Mouse (Mus musculus) neural tube, embryonic 10.5 days (tissue): ENCODE data around the gene Impg2.

Experiments used
- DNase-seq: peaks from one replicate; pipeline ENCODE4 v3.0.0-alpha.2; 2017; ENCODE audit warnings: low spot score; ENCODE audit errors: extremely low spot score

Gene Impg2

GRCm38 (mm10) chr16:56204051-56204450 is at the start of gene Impg2:
Gene Impg2 (plus strand): TSS chr16:56204313.
- no peak for DNase-seq

DNA sequence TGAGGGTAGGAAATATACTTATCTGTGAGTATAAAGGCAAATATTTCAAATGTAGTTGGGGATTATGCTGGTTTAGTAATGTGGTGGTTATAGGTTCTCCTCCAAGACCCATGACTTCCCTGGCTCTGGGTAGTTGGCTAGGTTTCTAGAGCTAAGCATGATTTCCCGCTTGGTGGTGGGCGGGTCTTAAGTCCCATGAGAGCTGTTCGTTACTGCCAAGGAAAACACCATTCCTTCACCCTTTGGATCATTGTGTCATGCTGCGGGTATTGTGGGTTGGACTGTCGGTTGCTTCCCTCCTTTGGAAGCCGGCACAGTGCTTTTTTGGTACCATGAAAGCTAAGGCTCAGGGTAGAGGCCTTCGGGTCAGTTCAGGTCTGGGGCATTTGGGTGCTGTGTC is 40.6 kb upstream of the Impg2 start:
- no peak for DNase-seq

- DNase-seq, result no peak
Measured at GRCm38 (mm10) chr16:56170247-56170646, 33.9 kb upstream of the Impg2 start.

GRCm38 (mm10) chr16:56175867-56176581 is 28.1 kb upstream of the Impg2 start:
- no peak for DNase-seq

DNA sequence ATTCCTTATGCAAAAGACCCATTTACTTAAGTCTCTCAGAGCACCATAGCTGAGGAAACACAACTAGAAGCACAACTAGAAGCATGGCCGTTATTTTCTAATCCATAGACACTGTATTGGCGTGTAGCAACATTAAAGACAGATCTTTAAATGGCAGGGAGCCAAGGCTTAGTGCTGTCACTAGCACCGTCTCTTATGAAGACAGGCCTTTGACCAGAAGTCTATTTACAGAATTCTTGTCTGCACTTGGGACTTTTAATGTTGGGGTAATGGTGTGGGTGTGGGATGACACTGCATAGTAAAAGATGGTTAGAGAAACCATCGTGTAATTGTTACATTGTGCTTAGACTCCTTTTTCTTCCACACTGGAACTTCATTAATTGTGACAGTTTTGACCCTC is 17.2 kb upstream of the Impg2 start:
- no peak for DNase-seq

- DNase-seq, result no peak
Measured at GRCm38 (mm10) chr16:56188198-56188597, 15.9 kb upstream of the Impg2 start.

DNA sequence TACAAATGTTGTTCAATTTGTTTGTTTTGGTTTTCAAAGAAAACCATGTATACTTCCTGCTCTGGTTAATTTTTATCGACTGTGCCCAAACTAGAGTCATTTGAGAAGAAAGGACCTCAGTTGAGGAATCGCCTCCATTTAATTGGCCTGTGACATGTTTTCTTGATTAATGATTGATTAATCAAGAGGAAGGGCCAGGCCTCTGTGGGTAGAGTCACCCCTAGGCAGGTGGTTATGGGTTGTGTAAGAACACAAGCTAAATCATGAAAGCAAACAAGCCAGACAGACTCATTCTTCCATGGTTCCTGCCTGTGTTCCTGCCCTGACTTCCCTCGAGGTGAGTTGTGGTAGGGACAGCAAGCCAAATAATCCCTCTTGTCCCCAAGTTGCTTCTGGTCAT is 8.6 kb downstream of the Impg2 start:
- no peak for DNase-seq

DNA sequence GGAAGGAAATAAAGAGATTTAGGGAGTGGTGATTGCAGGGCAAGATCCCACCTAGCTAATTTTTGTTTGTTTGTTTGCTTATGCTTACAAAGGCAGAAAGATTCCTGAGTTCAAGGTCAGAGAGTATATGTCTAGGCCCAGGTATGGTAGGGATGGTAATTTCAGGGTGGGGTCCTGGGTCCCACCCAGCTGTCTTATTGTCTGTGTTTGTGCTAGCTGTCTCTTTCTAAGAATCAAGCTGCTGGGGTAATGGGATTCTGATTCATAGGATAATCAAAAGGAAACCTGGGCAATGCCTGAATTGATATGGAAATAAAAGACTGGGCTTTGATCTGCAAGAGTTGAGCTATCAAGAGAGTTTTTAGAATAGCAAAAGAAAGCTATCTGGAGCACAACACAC is 23.6 kb downstream of the Impg2 start:
- DNase-seq, result no peak

DNA sequence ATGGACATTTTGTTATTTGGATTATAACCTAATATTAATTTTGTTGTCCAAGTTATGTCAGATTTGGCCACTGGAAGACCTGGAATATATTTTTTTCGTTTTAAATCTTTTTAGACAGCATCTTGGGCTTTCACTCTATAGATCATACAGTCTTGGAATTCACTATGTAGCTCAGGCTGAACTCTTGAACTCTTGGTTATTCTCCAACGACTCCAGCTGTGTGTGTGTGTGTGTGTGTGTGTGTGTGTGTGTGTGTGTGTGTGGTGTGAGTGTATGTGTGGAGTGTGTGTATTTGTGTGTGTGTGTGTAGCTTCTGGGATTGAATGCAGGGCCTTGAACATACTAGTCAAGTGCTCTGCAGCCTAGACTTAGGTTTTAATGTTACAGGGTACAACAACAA is 25.3 kb downstream of the Impg2 start:
- no peak for DNase-seq

GRCm38 (mm10) chr16:56231300-56231699 is 27.2 kb downstream of the Impg2 start:
- DNase-seq, result no peak

GRCm38 (mm10) chr16:56232736-56233135 is 28.6 kb downstream of the Impg2 start:
- DNase-seq, result no peak

- DNase-seq, result no peak
Measured at GRCm38 (mm10) chr16:56246031-56246430, 41.9 kb downstream of the Impg2 start.

DNA sequence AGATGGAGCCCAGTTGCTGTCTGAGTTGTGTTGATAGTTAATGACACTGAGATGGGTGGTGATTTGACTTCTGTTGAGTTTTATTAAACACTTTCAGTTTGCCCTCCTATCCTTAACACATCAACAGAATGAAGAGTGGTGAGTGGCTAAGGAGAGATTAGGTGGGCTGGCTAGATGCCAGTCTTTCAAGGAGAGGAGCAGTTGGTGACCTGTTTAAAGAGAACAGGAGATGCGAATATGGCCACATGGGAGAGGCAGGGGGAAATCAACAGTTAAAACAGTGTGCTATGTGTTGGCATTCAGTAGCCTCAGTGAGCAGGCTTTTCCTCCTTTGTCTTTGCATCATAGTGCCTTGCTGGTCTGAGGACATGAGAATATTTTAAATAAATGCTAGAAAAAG is 69.8 kb downstream of the Impg2 start:
- no peak for DNase-seq

- DNase-seq, result no peak
Measured at GRCm38 (mm10) chr16:56279060-56279459, 74.9 kb downstream of the Impg2 start.

- no peak for DNase-seq
Measured at GRCm38 (mm10) chr16:56279752-56280151, 75.6 kb downstream of the Impg2 start.

DNA sequence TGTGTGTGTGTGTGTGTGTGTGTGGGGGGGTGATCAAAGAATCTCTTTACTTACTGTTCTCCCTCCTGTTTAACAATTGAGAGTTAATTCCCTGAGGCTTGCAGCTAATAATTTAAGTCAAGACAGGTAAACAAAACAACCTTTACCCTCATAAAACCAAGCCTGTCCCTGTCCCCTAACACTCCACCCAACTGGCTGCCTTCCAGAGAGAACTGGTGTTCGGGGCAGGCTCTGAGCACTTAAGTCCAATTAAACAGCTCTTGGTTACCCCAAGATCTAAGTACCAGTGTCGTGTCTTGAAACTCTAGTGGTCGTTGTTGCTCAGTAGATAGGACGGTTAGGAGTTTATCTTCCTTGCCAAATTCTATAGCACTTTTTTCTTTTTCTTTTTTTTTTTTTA is 77.2 kb downstream of the Impg2 start:
- DNase-seq, result no peak

- no peak for DNase-seq
Measured at GRCm38 (mm10) chr16:56283330-56283729, 79.2 kb downstream of the Impg2 start.

DNA sequence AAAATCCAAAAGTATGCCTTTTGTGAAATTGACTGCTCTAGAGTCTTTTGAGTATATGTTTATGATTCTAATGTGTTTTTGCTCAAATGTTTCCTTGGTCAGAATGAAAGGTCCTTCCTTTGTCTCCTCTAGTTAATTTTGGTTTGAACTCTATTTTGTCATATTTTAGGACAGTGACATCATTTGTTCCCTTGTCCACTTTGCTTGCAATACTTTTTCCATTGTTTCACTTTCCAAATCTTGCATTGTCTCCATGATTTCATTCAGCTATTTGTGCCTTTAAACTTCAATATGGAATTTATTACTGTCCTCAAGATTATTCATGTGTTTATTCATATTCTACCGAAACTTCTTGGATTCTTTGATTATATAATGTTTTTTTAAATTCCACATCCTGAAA is 79.8 kb downstream of the Impg2 start:
- DNase-seq, result no peak

DNA sequence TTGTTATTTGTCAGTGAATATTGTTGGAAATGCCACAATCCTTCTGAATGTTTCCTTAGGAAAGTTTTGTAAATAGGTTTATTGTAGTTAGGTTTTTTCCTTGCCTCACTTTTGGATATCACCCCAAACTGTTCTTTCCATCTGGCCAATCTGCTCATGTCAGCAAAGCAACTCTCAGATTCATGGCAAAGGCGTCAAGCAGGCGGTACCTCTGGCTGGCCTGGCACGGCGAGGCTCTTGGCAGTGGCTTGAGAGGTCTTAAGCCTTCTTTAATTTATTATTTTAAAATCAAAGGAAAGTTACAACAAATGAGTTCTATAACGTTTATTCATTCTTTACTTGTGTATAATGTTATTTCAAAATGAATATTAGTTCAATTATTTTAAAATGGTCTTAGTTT is 82.0 kb downstream of the Impg2 start:
- DNase-seq, result no peak

GRCm38 (mm10) chr16:56286977-56287376 is 82.9 kb downstream of the Impg2 start:
- DNase-seq, result no peak

- DNase-seq, result no peak
Measured at GRCm38 (mm10) chr16:56294887-56295286, 90.8 kb downstream of the Impg2 start.

DNA sequence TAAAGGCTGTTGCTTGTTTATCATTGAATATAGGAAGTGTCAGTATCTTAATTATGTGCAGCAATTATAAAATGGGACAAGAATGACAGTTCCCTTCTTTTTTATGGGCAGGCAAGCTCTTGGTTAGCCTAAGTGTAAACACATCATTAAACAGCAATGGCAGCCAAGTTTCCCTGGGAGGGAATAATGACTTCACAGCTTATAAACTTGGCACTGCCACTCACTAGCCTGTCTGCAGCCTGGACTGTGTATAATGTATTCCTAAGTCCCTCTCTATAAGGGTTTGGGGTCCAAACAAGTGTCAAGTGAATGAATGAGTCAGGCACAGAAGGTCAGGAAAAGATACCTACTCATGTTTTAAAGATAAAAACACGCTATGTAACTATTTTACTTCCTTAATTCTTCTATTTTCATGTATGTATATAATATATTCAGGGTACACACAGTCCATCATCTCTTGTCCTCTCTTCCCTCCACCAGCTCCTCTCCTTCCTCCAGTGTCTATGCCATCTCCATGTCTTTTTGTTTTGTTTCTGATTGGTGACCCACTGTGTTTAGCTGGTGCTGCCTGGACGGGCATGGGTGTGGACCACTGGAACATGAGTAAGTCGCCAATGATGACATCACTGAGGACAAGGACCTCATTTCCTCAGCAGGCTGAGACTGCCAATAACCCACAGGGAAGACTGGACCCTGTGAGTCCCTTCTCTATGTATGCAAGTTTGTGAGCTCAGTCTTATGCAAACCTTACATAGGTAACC is 92.0 kb downstream of the Impg2 start:
- DNase-seq, result no peak

GRCm38 (mm10) chr16:56298248-56298647 is 94.1 kb downstream of the Impg2 start:
- DNase-seq, result no peak
